Mouse (Mus musculus): ENCODE measurements around the gene Nupl1.

The Nupl1 gene

DNA sequence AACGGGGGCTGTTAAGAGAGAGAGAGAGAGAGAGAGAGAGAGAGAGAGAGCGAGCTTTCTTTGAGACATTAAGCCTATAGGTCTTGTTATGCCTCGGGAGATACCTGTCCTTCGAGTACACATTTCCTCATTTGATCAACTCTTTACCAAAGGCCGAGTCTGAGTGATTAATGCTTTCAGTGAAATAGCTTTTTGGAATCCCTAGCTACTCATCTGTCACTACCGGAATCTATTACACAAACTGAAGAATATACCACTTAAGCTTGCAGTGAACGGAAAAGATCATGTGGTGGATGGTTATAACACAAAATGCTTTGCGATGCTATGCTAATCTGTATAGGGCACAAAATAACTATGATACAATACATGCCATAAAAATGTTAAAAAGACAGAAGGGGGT, 865 bp downstream of the Nupl1 start:
- intact Hi-C loops (cut with DNase I) = no loop called here

DNA sequence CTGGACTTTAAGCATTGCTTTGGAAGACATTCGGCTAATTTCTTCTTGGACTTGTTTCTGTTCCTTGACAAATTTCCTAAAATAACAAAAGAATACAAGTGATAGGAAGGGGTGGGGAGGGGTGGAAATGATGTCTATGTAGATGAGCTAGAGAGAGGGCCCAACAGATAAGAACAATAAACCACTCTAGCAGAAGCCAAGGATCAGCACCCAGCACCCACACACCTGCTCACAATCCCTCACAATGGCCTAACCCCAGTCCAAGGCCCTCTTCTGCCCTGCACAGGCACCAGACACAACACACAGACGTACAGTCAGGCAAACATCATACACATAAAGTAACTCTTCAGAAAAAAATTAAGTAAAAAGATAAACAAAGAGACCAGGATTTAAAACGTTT, 12.7 kb downstream of the Nupl1 start:
- intact Hi-C loops (cut with DNase I) = no loop called here

DNA sequence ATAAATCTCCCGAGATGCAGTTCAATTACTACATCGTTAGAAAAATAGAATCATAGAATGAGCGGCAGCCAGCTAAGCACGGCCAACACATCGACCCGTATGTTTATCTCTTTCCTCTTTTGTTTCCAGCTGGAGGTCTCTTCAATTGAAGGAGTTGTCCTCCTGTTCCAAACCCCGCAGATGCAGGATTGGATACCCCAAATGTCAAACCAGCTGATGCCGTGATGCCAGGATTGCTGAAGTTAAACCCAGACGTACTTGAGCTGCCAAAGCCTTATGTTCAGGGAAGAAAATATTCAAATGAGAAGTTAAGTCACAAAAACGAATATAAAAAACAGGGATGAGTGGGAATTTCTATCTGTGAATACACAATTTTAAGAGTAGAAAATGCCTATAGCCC, 31.3 kb downstream of the Nupl1 start:
- intact Hi-C loops (cut with DNase I) = no loop called here

DNA sequence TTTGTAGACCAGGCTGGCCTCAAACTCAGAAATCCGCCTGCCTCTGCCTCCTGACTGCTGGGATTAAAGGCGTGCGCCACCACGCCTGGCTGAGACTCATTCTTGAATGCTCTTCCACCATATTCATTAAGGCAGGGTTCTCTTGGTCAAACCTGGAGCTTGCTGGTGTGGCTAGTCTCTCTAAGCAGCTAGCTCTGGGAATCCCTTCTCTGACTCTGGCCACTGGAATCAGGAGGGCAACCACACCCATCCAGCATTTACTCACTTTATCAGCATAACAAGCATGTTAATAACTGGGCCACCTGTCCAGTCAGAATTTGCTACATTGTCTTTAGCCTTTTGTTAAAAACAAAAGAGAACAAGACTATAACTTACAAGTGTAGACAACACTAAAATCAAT, 33.6 kb downstream of the Nupl1 start:
- intact Hi-C loops (cut with DNase I) = no loop called here

DNA sequence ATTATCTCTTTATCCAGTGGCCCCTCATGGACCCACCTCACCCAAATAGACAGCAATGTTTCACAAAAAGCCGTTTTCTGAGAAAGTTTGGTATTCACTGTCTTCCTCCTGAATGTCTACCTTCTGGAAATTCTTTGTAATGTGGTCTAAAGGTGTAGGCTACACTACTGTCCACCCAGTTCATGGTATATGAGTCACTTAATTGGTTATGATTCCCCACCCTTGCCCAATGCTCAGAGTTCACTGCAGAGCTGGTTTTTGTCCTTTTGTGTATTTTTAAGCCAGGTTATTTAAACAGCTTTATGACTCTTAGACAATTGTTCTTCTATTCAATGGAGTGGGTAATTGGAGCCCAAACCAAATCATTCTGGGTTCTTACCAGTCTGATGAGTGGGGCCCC, 35.1 kb downstream of the Nupl1 start:
- intact Hi-C loops (cut with DNase I) = no loop called here

DNA sequence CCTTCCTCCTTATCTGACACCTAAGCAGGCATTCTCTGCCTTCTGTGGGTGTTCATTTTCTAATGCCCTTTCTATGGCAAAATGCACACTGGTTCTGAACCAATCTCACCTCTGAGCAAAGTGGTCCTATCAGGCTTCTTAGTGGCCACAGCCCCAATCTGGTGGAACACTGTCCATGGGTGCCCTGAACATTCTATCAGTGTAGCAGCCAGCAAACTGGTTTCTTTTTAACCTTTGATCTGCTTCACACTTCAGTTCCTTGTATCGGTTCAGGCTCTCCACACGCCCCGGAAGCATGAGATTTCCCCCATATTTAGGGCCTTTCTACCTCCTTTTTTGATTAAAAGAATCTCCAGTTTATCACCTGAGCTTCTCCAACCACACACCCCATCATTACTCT, 36.2 kb downstream of the Nupl1 start:
- intact Hi-C loops (cut with DNase I) = no loop called here

DNA sequence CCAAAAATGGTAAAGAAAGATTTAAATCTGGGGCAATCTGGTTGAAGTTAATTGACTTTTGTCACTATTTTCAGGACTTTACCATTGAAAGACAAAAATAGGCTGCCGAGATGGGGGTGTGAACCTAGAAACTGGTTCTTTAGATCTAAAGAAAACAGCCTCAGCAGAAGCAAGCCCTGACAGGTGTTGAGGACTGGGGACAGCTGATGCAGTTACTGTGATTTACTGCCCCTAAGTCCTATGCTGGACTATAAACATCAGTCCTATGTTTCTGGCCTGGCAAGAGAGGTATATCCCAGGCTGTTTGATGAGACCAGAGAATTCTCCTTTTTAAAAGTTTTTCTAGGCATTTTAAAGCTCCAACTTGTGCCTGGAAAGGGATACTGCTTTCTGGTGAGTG, 37.2 kb downstream of the Nupl1 start:
- intact Hi-C loops (cut with DNase I) = no loop called here

DNA sequence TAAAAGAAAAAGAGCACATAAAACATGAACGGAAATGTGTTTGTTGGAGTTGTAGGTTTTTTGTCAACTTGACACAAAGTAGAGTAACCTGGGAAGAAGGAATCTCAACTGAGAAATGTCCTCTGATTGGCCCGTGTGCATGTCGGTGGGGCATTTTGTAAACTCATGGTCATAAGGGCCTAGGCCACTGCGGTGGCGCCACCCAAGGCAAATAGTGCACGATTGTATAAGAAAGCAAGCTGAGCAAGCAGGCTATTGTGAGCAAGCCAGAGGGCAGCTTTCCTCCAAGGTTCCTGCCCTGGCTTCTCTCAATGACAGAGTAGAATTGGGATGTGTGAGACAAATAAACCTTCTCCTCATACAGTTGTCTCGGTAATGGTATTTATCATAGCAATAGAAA, 42.1 kb downstream of the Nupl1 start:
- intact Hi-C loops (cut with DNase I) = no loop called here

DNA sequence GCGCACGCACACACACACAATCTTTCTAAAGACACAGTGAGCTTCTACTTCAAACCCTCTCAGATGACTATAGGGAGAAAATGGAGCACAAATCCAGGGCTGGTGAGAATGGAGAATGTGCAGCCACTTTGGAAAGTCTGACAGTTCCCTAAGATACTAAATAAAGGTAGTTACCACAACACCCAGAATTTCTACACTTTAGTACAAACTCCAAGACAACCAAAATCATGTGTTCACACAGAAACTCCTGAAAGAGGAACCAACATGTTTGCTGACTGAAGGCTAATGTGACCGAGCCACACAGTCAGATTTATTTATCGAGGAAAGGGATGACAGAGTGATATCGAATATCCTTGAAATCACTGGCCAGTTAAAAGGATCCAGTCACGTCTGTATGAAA, 46.2 kb downstream of the Nupl1 start:
- intact Hi-C loops (cut with DNase I) = no loop called here

DNA sequence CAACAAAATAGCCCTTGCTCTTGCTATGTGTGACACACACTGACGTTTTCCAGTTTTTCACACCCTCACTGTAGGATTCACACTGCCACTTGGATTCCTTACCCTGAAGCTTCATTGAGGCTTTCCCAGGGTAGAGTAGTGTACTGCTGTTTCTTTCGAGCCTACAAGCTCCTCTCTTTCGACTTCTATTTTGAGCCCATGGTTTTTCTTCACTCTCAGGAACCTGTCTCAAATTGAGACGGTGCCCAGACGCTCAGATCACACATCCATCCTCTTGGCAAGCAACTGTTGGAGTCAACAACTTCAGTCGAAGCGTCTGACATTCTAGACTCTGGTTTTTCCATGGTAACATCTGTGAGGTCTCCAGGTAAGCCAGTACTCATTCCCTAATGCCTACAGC, 54.3 kb downstream of the Nupl1 start, which contains the start of gene Atp8a2:
TSS of gene Atp8a2 (minus strand) at position 296 of the 400 bp plus-strand sequence.
- intact Hi-C loops (cut with DNase I) = no loop called here

DNA sequence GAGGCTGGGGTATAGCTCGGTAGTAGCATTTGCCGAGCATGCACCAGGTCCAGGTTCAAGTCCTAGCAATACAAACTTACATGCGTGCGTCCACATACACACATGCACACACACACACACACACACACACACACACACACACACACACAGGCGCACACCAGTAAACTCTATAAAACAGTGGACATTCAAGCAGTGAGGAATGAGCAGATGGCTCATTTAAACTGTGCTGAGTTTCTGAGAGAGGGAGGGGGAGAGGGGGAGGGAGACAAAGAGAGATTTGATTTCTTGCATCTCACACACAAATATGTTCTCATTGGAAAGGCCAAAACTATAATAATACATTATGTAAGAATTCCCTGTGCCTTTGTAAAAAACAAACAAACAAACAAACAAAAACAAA, 55.2 kb downstream of the Nupl1 start:
- intact Hi-C loops (cut with DNase I) = no loop called here

DNA sequence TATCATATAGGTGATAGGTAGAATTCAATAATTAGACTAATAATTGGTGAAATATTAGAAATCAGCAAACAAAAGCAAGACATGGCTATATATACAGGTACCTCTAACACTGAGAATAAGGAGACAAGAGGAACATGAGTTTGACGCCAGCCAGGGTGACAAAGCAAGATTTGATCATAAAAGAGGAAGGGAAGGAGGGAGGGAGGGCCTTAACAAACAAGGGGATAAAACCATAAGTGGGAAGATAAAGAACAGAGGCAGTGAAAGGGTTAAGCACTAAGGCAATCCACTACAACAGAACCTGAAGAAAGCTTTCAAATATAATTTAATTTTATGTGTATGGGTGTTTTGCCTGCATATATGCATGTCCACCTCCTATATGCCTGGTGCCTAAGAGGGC, 56.6 kb downstream of the Nupl1 start:
- intact Hi-C loops (cut with DNase I) = no loop called here

DNA sequence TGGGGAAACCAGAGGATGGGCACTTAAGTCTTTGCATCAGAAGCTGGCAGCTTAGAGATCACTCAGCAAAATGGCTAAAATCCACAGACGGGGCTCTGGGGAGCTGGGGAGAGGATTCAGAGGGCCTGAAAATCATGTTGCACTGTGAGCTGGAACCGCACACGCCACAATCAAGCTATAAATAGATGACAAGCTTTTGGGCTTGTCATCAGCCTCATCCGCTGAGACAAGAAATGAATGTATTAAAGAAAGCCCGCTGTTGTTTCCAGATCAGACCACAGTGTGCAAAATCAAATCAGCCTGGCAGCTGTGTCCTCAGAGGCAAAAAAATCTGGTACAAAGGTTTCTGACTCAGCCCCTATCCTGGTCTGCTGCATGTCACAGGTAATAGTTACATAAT, 61.5 kb downstream of the Nupl1 start:
- intact Hi-C loops (cut with DNase I) = no loop called here

DNA sequence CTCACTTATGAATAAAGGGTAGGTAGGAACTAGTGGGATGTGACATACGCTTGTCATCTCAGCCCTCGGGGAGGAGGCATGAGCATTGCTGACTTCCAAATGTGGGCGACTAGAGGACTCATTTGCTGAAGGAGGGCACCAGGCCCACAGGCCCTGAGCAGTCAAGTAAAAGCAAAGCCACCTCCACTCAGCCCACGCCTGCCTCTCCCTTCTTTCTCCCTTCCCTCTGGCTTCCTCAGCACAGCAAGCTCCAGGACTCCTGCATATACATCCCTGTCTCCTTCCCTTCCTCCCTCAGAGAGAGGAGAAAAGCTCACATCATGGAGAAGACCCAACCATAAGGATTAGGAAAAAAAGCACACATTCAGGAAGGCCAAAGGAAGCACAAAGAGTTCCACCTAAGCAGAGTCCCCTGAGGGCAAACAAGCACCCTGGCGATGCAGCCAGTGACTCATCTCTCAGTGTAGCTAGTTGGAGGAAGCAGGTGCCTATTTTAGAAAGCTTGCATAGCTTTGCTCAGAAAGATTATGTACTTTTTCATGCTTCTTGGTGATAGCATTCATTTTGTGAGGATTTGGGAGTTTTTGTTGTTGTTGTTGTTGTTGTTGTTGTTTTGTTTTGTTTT, 62.9 kb downstream of the Nupl1 start:
- intact Hi-C loops (cut with DNase I) = no loop called here

DNA sequence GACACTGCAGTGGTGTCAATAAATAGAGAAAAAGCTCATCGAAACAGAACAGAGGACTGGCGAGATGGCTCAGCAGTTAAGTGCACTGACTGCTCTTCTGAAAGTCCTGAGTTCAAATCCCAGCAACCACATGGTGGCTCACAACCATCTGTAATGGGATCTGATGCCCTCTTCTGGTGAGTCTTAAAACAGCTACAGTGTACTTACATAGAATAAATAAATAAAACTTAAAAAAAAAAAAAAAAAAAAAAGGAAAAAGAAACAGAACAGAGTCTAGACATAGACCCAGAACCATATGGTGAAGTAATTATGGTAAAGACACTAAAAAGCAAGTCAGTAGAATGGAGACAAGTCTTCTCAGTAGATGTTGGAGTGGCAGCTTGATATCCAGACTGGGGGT, 69.9 kb downstream of the Nupl1 start:
- intact Hi-C loops (cut with DNase I) = no loop called here

DNA sequence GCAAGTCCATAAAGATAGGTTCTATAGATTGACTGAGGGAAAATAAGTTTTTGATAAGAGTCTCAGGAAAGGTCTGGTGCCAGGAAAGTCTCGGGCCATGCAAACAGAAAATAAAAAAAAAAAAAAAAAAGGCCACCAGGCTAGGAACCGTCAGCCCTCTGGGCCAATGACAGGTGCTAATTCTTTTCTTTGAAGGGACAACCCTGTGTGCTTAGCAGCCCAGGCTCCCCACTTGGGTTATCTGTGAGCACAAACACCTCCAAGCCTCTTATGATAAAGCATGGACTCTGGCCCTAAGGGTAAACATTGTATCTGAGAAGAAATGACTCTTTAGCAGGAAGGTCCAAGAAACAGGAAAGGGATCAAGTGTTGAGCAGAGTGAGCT, 72.7 kb downstream of the Nupl1 start:
- intact Hi-C loops (cut with DNase I) = no loop called here

DNA sequence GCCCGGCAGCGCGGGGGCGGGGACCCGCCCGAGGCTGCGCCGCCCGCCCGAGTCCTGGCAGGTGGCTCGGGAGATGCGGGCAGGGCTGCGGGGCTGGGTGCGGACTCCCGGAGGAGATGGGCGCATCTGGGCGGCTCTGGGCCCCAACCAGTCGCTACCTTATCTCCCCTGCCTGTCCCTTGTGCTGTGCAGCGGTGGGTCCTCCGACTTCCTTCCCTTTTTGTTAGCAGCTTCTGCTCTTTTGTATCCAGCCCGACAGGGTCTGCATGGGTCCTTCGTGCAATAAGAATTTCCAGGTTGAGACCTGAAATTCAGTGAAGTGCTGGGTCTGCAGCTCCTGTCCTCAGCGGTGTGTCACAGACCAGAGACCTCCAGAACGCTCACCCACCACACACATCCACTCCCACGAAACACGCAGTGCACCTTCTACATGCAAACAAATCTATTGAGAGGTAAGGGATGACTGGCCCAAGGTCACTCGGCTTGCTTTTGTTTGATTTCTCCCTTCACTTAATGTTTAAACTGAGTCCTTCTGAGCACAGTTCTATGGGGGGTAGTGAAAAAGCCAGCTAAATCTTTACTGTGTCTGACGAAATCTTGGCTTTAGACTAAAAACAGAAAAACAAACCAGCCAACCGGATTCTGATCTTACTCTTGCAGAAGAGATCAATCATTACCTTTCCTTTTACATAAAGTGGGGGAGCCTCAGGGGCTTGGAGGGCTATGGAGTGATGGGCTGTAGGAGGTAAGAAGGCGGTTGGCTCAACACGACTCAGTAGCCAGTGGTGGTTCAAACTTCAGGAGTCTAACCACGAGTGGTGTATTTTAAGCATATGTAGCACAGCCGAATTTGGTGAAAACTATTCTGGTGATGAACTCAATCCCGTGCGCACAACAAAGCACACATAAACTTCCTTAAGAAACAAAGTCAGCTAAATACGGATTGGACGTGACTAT, 73.3 kb downstream of the Nupl1 start:
- intact Hi-C loops (cut with DNase I) = no loop called here

DNA sequence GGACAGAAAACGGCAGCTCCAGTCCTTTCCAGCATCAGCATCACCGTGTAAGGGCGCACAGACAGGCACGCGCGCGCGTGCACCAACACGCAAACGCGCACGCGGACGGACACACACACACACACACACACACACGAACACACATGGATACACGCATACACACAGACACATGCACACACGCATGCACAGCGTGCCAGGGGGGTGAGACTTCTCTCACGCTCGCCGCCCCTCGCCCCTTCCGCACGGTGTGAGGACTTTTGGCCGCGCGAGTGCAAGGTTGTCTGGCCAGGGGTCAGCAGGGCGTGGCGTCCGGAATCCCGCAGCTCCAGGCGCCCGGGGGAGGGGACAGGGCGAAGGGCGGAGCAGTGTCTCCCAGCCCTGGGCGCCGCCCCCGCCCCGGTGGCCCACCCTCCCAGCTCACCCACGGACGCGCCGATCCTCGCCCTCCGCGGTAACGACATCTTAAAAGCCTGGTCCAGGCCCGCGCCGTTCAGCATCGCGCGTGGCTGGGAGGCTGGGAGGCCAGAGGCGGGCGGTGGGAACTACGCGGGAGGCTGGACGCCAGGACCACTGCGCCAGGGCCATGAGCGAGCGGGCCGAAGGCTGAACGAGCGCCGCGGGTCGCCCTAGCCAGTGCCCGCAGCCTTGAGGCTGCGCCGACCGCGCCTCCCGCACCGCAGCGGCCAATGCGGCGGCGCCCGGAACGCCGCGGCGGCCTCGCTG, 74.2 kb downstream of the Nupl1 start:
- intact Hi-C loops (cut with DNase I) = no loop called here

DNA sequence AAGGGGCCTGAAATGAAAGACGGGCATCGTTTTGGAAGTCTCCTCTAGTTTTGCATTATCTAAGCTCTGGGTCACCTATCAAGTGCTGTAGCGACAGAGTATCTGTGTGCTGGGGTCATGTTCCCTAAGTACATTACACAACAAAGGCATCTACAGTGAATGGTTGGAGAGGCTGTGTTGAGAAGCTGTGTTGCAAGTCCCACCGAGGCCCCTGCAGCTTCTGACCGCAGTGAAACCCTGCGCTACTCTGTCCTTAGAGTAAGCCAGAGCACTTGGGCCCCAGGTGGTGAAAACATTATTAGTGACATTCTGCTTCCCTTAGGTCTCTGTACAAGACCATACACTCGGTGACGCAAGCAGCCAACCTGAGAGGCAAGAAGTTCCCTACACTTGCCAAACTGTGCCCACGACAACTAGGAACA, 74.8 kb downstream of the Nupl1 start:
- intact Hi-C loops (cut with DNase I) = no loop called here

DNA sequence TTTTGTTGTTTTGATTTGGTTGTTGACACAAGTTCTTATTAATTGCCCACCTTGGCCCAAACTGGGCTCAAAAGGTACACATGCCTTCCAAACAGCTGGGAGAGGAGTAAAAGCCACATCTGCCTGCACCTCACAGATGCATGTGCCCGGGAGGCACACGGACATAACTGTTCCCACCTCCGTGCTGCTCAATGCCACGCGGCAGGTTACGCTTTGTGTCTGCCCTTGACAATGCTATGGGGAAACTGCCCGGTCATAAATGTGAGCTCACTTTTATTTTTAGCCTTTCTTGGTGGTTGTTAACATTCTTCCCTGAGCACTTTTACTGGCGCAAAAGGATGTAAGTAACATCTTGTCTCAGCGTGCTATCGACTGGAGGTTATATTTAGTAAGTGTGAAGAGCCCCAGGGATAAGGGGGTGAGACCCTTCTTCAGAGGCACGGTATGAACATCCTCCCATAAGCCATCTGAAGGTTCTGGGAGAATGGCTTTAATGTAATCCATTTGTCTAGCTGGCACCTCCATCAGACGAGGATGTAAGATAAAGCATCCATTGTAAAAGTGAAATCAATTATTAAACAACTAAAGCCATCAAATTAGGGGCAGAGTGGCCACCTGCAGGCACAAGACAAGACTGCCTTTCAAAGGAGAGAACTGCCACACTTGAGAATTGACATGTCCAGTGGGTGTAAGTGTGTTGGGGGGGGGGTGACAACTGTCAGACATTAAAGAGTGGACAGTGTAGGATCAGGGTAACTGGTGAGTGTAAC, 78.8 kb downstream of the Nupl1 start:
- intact Hi-C loops (cut with DNase I) = no loop called here

DNA sequence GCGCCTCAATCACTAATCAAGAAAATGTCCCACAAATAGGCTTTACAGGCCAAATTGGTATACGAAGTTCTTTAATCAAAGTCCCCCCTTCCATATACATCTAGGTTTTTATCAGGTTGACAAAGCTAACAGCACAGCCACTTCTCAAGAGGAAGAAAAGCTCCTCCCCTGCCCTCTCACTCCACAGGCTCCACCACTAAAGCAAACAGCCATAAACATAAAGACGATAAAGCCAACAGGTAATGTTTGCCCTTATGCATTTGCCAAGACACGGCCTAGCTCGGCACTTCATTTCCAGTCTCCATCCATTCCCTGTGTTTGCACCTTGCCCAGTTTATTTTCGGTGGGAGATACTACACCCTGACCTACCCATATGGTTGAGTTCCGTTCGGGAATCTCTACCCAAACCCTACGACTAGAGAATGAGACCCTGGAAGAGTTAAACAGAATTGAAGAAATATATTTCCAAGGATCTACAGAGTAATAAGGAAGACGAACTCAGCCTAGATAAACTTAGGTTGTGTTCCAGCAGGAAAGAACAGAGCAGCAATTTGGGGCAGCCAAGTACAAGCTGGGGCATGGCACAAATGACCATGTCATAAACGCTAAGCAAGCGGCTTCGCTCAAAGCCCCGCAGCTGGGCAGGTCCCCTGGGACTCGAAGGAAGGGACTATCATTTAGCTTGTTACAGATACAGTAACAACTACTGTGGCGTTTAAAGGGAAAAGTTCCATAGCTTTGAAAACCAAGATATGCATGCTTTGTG, 80.2 kb downstream of the Nupl1 start:
- intact Hi-C loops (cut with DNase I) = no loop called here

All from adrenal gland (tissue).